Mouse (Mus musculus) natural killer cell, adult 2 months (primary cell): ENCODE results near the gene Krtdap.

Source experiments
- DNase-seq, 2 experiments: peaks; one replicate each; pipeline ENCODE4 v3.0.0; 2022; ENCODE audit warnings: low spot score in 2 of 2

Krtdap gene

GRCm38 (mm10) chr7:30837277-30837676 lies 49.6 kb downstream of the Krtdap start:
- DNase-seq, result no peak

- DNase-seq, result no peak
Measured at GRCm38 (mm10) chr7:30840306-30840705, 52.6 kb downstream of the Krtdap start.
